Mouse (Mus musculus) heart, adult 8-10 months (tissue): ENCODE results near the gene Gm17657. TPM values are rescaled to one million over a fixed set of nuclear protein-coding genes. Genes with fewer than 3 reads are reported as not detected.

Source experiments
- DNase-seq: peaks from one replicate; pipeline ENCODE4 v3.0.0; 2022; ENCODE audit warnings: low spot score
- microRNA-seq: library from miRNA; unstranded; fragments of <30 nt; microRNA quantifications from one replicate; pipeline ENCODE4 v1.2.0, GENCODE M21; 2022
- total RNA-seq, 4 experiments: library from RNA; stranded (reverse); gene quantifications; 2 replicates each; pipeline ENCODE4 v1.2.4; 2022

Gene Gm17657
- total RNA-seq, 4 experiments from 2014 or later = not detected

DNA sequence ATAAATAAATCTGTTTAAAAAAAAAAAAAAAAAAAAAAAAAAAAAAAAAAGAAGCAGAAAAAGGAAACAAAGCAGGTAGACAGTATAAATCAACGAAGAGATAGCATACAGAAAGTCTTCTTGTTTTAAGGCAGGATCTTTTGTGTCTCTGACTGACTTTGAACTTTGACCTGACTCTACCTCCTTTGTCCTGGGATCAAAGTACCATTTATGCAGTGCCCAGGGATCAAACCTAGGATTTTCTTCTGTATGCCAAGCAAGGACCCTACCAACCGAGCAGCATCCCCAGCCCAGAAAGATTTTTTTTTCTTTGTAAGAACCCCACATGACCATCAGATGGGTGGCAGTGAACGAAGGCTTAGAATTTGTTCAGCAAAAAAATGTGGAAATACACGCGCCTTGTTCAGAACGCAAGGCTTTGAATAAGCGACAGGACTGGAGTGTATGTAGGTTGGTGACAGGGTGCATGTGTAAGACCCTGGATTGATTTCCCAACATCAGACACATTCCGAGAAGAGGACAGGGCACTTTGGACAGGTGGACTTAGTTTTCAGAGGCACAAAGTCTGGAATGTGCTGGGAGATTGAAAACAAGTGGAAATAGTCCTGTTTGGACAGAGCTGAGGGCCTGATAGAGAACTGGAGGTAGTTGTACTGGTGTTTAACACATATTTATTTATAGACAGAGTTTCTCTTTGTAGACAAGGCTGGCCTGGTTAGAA, 61.0 kb downstream of the Gm17657 start:
- no peak for DNase-seq

GRCm38 (mm10) chr17:29485336-29486233, 63.9 kb downstream of the Gm17657 start:
- DNase-seq = no peak

- DNase-seq = no peak
Measured at GRCm38 (mm10) chr17:29484431-29484830, 65.0 kb downstream of the Gm17657 start.

- no peak for DNase-seq
Measured at GRCm38 (mm10) chr17:29483282-29483681, 66.2 kb downstream of the Gm17657 start.

- no peak for DNase-seq
Measured at GRCm38 (mm10) chr17:29482632-29483031, 66.8 kb downstream of the Gm17657 start.

DNA sequence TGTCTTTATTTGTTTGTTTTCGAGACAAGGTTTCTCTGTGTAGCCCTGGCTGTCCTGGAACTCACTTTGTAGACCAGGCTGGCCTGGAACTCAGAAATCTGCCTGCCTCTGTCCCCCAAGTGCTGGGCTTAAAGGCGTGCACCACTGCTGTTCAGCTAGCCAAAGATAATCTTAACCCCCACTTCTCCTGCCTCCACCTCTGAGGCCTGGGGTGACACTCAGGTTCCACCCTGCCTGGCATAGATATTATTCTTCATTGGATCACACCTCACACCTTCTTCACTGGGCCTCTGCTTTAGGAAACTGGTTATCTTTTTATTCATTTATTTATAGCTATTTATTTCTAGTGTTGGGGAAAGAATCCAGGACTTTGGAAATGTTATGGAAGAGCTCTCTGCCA, 69.2 kb downstream of the Gm17657 start:
- DNase-seq = no peak

- no peak for DNase-seq
Measured at GRCm38 (mm10) chr17:29478271-29478670, 71.2 kb downstream of the Gm17657 start.

DNA sequence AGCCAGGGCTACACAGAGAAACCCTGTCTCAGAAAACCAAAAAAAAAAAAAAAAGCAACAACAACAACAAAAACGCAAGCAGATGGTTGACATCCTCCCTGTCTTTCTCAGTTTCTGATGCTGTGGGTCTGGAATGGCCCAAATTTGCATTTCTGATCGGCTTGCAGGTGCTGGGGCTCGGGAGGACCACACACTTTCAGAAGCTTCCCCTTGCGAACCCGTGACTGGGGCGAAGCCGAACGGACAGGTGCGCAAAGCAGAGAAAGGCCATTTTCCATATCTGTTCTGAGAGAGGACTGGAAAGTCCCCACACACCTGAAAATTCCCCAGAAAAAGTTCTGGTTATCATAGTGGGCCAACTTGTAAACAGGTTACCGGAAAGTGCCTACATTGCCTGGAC, 72.1 kb downstream of the Gm17657 start:
- DNase-seq = no peak

DNA sequence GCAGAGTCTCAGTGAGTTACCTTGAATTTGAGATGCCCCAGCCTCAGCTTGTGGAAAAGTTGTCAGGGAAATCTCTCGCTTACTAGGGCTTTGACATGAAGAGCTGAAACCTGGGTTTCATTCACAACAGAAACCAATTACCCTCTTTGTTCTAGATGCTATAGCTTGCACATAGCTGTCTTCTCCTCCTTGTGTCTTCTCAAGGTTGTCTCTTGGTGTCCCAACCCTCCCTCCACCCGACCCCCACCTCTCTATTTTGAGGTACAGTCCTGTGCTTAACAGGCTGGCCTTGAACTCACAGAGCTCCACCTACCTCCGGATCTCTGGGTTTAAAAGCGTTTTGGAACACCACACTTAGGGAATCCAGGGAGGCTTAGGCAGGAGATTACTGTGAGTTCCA, 73.0 kb downstream of the Gm17657 start:
- no peak for DNase-seq

DNA sequence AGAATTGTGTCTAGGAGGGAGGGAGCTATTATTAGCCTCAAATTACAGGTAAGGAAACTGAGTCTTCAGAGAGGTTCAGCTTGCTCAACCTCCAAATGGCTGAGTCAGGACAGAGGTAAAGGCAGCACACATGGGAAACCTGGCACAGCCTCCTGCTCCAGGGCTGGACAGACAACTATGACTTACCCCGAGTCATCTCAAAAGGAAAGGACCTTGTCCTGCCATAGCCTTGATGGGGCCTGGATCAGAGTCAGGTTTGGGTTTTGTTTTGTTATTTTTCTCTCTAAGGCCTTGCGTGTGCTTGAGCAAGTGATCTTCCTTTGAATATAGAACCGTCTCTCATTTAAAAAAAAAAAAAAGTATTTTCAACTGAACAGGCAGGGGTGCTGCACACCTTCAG, 74.3 kb downstream of the Gm17657 start:
- DNase-seq = no peak

DNA sequence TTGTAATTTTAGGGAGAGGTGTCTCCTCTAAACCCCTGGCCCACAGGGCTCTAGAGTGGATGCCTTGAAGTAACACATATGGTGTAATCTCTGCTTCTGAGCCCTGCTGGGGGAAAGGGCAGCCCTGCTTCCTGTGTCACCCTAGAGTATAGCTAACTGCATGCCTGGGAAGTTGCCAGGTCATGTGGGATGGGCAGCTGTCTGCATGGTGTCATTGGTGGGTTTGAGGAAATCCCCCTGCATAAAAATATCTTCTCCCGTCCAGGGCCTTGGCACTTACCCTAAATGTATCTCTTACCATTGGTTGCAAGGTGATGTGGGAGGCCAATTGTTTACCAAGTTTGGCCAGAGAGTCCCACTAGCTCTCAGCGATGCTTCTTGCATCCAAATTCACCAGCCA, 75.4 kb downstream of the Gm17657 start:
- DNase-seq = no peak

GRCm38 (mm10) chr17:29473466-29473865, 76.0 kb downstream of the Gm17657 start:
- DNase-seq = no peak

Small RNA genes lying within 50 kb of the gene (microRNA-seq; reads per million reads assigned to microRNA genes)
- 1.1 reads per million for gene Mir7667

Other genes with a start within 250 kb of the Gm17657 start
- gene Pi16, start 232.0 kb downstream of the Gm17657 start, total RNA-seq = 10 to 100 TPM; 17.9 to 22.9 (median 21.4) TPM
- 100 to 1,000 TPM; 196 to 220 (median 210) TPM for gene Mtch1, start 201.7 kb downstream of the Gm17657 start, total RNA-seq
- gene Fgd2, start 188.7 kb downstream of the Gm17657 start, total RNA-seq = 1 to 10 TPM in 3 of 4 experiments, under 1 TPM in 1; 0.75 to 3.6 (median 1.5) TPM
- 10 to 100 TPM; 16.0 to 22.3 (median 17.4) TPM for gene Pim1, start 58.9 kb downstream of the Gm17657 start, total RNA-seq
- 10 to 100 TPM; 11.3 to 13.5 (median 11.9) TPM for gene Tbc1d22b, start 147 bp upstream of the Gm17657 start, total RNA-seq
- not detected for gene Tmem217, start 2.7 kb upstream of the Gm17657 start, total RNA-seq
- gene Rnf8, start 65.2 kb upstream of the Gm17657 start, total RNA-seq = 10 to 100 TPM; 16.1 to 20.7 (median 18.9) TPM
- 1 to 10 TPM in 2 of 4 experiments, under 1 TPM in 2; 0.78 to 1.3 (median 0.91) TPM for gene Gm28043, start 65.2 kb upstream of the Gm17657 start, total RNA-seq
- gene Cmtr1, start 111.0 kb upstream of the Gm17657 start, total RNA-seq = 10 to 100 TPM; 57.5 to 79.0 (median 65.0) TPM
- 10 to 100 TPM; 12.4 to 14.9 (median 14.1) TPM for gene Ccdc167, start 167.4 kb upstream of the Gm17657 start, total RNA-seq